Mouse (Mus musculus) forebrain, embryonic 14.5 days (tissue): ENCODE measurements around the gene Fxyd7. TPM values are rescaled to one million over a fixed set of nuclear protein-coding genes. Genes with fewer than 3 reads are reported as not detected.
A peak's percentile ranks its signal among the peaks of the same experiment; 100 is the strongest.

Experiments
- ATAC-seq: fragments of 200-750 bp; cut with Nextera tagmentation; 2 replicates; pipeline ENCODE4 v1.8.0; 2017; ENCODE audit warnings: mild to moderate bottlenecking, moderate library complexity
- DNase-seq: peaks from one replicate; pipeline ENCODE4 v3.0.0-alpha.2; 2015; ENCODE audit warnings: low spot score
- H3K27ac ChIP-seq: fragments of 300-500 bp; sonication (generic); 2 replicates; pipeline ENCODE4 v1.5.1; 2014; ENCODE audit warnings: low read depth, mild to moderate bottlenecking, control low read depth, low read length, moderate library complexity
- H3K27me3 ChIP-seq: fragments of 300-500 bp; sonication (generic); replicated peaks from 2 replicates; pipeline ENCODE4 v1.6.1; 2014; ENCODE audit warnings: low read length, control low read depth, mixed read lengths; ENCODE audit not compliant: control insufficient read depth, insufficient read depth
- H3K36me3 ChIP-seq: fragments of 300-500 bp; sonication (generic); 2 replicates; pipeline ENCODE4 v1.6.1; 2014; ENCODE audit warnings: low read length, control low read depth; ENCODE audit not compliant: control insufficient read depth, insufficient read depth
- H3K4me1 ChIP-seq: fragments of 300-500 bp; sonication (generic); 2 replicates; pipeline ENCODE4 v1.6.1; 2014; ENCODE audit warnings: antibody characterized with exemption, low read length, control low read depth; ENCODE audit not compliant: control insufficient read depth, insufficient read depth
- H3K4me2 ChIP-seq: fragments of 300-500 bp; sonication (generic); 2 replicates; pipeline ENCODE4 v1.6.1; 2014; ENCODE audit warnings: mild to moderate bottlenecking, control low read depth, low read length
- H3K4me3 ChIP-seq: fragments of 300-500 bp; sonication (generic); 2 replicates; pipeline ENCODE4 v1.5.1; 2014; ENCODE audit warnings: low read depth, low read length, control low read depth
- H3K9ac ChIP-seq: fragments of 300-500 bp; sonication (generic); 2 replicates; pipeline ENCODE4 v1.6.1; 2014; ENCODE audit warnings: mild to moderate bottlenecking, low read length, control low read depth, moderate library complexity
- H3K9me3 ChIP-seq: fragments of 300-500 bp; sonication (generic); replicated peaks from 2 replicates; pipeline ENCODE4 v1.6.1; 2016; ENCODE audit warnings: low read length, control low read depth, mixed read lengths; ENCODE audit not compliant: control insufficient read depth
- WGBS: fragments of 180-500 bp; shearing (Covaris S2); extraction: QIAGEN DNeasy Blood & Tissue Kit; methylation state at CpG from one replicate; pipeline ENCODE4 v1.1.7; 2014; 5-methylcytosine and 5-hydroxymethylcytosine counted together
- polyA plus RNA-seq: library from polyadenylated mRNA; unstranded; fragments of >200 nt; fragmentation: Nextera tagmentation; extraction: Ambion mirVana; gene quantifications from 2 replicates; pipeline ENCODE4 v1.2.1, GENCODE M21; 2014

Fxyd7 gene
- polyA plus RNA-seq, 1 experiment from 2014 or later: 46.8 TPM

- no peaks in the 10 kb centered on the region for H3K36me3 ChIP-seq
- H3K4me1 ChIP-seq: no peaks in the 10 kb centered on the region
- no peaks in the 10 kb centered on the region for H3K27me3 ChIP-seq
- 88% methylated on average over 14 of the region's 14 CpGs for WGBS
- no peak for DNase-seq
- no peaks in the 10 kb centered on the region for H3K9me3 ChIP-seq
- no peak overlapping the region for H3K4me2 ChIP-seq
- ATAC-seq: no peak
- no peak overlapping the region for H3K27ac ChIP-seq
- H3K4me3 ChIP-seq: no peak overlapping the region
- no peak overlapping the region for H3K9ac ChIP-seq
Observed at GRCm38 (mm10) chr7:31069491-31069890, 18.2 kb upstream of the Fxyd7 start.

GRCm38 (mm10) chr7:31067836-31068235, 16.6 kb upstream of the Fxyd7 start:
- 34% methylated on average over 5 of the region's 5 CpGs for WGBS
- Histone ChIP-seq H3K27me3 (no peaks in the 10 kb centered on the region), H3K9ac (no peak overlapping the region), H3K36me3 (no peaks in the 10 kb centered on the region), H3K4me2 (no peak overlapping the region), H3K4me3 (no peak overlapping the region), H3K9me3 (no peaks in the 10 kb centered on the region), H3K4me1 (no peaks in the 10 kb centered on the region), H3K27ac (no peak overlapping the region)
- ATAC-seq: no peak
- DNase-seq: peak; percentile 49

GRCm38 (mm10) chr7:31063074-31063560, 11.8 kb upstream of the Fxyd7 start:
- Histone ChIP-seq H3K4me2 (no peak overlapping the region), H3K36me3 (no peaks in the 10 kb centered on the region), H3K9ac (no peak overlapping the region), H3K9me3 (no peaks in the 10 kb centered on the region), H3K27me3 (no peaks in the 10 kb centered on the region), H3K4me1 (no peaks in the 10 kb centered on the region), H3K27ac (no peak overlapping the region), H3K4me3 (no peak overlapping the region)
- 86% methylated on average over 12 of the region's 12 CpGs for WGBS
- no peak for DNase-seq
- no peak for ATAC-seq

DNA sequence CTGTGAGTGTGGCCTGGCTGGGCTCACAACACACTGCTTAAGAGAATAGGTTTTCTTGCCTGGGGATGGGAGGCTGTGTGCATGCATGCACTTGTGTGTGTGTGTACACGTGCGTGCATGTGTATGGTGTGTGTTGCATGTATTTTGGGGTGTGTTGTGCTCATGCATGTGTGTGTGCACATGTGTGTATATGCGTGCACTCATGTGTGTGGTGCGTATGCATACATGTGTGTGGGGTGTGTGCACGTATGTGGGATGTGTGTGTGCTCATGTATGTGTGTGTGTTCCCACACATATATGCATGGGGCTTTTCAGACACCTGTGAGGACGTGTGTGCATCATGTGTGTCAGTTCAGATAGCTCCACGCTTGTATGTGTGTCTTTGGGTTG, 9.3 kb upstream of the Fxyd7 start:
- H3K36me3 ChIP-seq: no peaks in the 10 kb centered on the region
- ATAC-seq (no peak), DNase-seq (no peak)
- 82% methylated on average over 7 of the region's 7 CpGs for WGBS
- no peak overlapping the region for H3K4me2 ChIP-seq
- H3K9ac ChIP-seq: no peak overlapping the region
- H3K4me3 ChIP-seq: no peak overlapping the region
- H3K9me3 ChIP-seq: no peaks in the 10 kb centered on the region
- no peak overlapping the region for H3K27ac ChIP-seq
- no peaks in the 10 kb centered on the region for H3K27me3 ChIP-seq
- H3K4me1 ChIP-seq: no peaks in the 10 kb centered on the region

- Histone ChIP-seq H3K9ac (no peak overlapping the region), H3K9me3 (no peaks in the 10 kb centered on the region), H3K4me1 (no peaks in the 10 kb centered on the region), H3K4me3 (no peak overlapping the region), H3K4me2 (no peak overlapping the region), H3K27ac (no peak overlapping the region), H3K36me3 (no peaks in the 10 kb centered on the region), H3K27me3 (no peaks in the 10 kb centered on the region)
- DNase-seq: no peak
- ATAC-seq: no peak
- 62% methylated on average over 11 of the region's 11 CpGs for WGBS
Observed at GRCm38 (mm10) chr7:31059919-31060620, 8.8 kb upstream of the Fxyd7 start.

DNA sequence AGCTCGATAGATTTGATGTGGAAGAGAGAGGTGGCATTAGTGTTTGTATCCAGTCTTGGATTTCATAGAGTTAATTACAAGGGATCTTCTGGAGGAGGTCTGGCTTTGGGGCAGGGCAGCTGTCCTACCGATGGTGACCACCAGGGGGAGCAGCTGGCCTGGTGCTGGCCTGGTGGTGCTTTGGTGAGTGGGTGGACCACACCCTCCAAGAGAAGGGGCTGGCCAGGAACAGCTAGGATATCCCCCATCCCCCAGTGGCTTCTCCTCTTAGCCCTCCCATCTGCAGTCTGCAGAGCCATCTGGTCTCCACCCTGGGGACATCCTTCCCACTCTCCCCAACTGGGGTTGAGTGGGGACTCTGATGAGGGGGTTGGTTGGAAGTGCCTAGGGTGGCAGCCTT, 7.8 kb upstream of the Fxyd7 start, which contains the start of gene Lgi4:
Gene Lgi4, plus strand, starts transcription at position 235 of the 400 bp plus-strand sequence.
- 7% methylated on average over 2 of the region's 2 CpGs for WGBS
- Histone ChIP-seq H3K4me2 (no peak within 1 kb of the TSS), H3K36me3 (no peaks in the 10 kb centered on the region), H3K4me3 (no peak within 1 kb of the TSS), H3K9me3 (no peaks in the 10 kb centered on the region), H3K4me1 (no peaks in the 10 kb centered on the region), H3K27ac (no peak within 1 kb of the TSS), H3K27me3 (0 out of 2 replicates have a peak, but pooled peaks cover under 1% of the 10 kb centered on the region), H3K9ac (no peak within 1 kb of the TSS)
- peak; percentile 82 for ATAC-seq
- peak; percentile 62 for DNase-seq

GRCm38 (mm10) chr7:31058211-31058610, 6.9 kb upstream of the Fxyd7 start:
- Histone ChIP-seq H3K4me3 (no peak overlapping the region), H3K9ac (no peak overlapping the region), H3K27me3 (peaks cover 10% of the 10 kb centered on the region), H3K9me3 (no peaks in the 10 kb centered on the region), H3K4me1 (no peaks in the 10 kb centered on the region), H3K4me2 (no peak overlapping the region), H3K27ac (no peak overlapping the region), H3K36me3 (no peaks in the 10 kb centered on the region)
- WGBS: 84% methylated on average over 6 of the region's 6 CpGs
- no peak for ATAC-seq
- no peak for DNase-seq

- H3K27ac ChIP-seq: no peak overlapping the region
- no peaks in the 10 kb centered on the region for H3K9me3 ChIP-seq
- 77% methylated on average over 5 of the region's 5 CpGs for WGBS
- H3K27me3 ChIP-seq: peaks cover 15% of the 10 kb centered on the region
- ATAC-seq (no peak), DNase-seq (no peak)
- no peak overlapping the region for H3K9ac ChIP-seq
- no peak overlapping the region for H3K4me2 ChIP-seq
- no peaks in the 10 kb centered on the region for H3K4me1 ChIP-seq
- H3K4me3 ChIP-seq: no peak overlapping the region
- no peaks in the 10 kb centered on the region for H3K36me3 ChIP-seq
Observed at GRCm38 (mm10) chr7:31057730-31058129, 6.5 kb upstream of the Fxyd7 start.

GRCm38 (mm10) chr7:31057071-31057470, 5.8 kb upstream of the Fxyd7 start, which contains the start of gene Fxyd1:
Fxyd1 (minus strand) TSS chr7:31057199.
- ATAC-seq (no peak), DNase-seq (no peak)
- H3K4me2 ChIP-seq: no peak within 1 kb of the TSS
- no peak within 1 kb of the TSS for H3K4me3 ChIP-seq
- peaks cover 21% of the 10 kb centered on the region for H3K27me3 ChIP-seq
- H3K9ac ChIP-seq: no peak within 1 kb of the TSS
- H3K27ac ChIP-seq: no peak within 1 kb of the TSS
- WGBS: 65% methylated on average over 2 of the region's 2 CpGs
- no peaks in the 10 kb centered on the region for H3K36me3 ChIP-seq
- no peaks in the 10 kb centered on the region for H3K9me3 ChIP-seq
- H3K4me1 ChIP-seq: no peaks in the 10 kb centered on the region
